In genomic region chr12:75309756-75310155, GRCm38 (mm10) we compare ENCODE assay signal across 9 mouse cellular contexts. TPM values are rescaled to one million over a fixed set of nuclear protein-coding genes. Genes with fewer than 3 reads are reported as not detected.
DNase-seq lines count a peak whose midpoint lies in the region; ATAC-seq lines count a peak whose summit lies in the region.
"Had no signal": no experiment of that assay in that cellular context is flagged by ENCODE, and none has a peak within 500 bp of the region (broad histone marks: within the 10 kb centered on the region; RNA-seq: fewer than 3 reads in every experiment).

No protein-coding gene starts in this region.

- peak overlapping the region; percentile 80 for H3K4me2 ChIP-seq in embryonic facial prominence, embryonic 14.5 days (ENCODE audit: low read depth, low read length)
- peak overlapping the region; percentile 85 for H3K4me2 ChIP-seq in limb, embryonic 13.5 days (replicated peaks)
- H3K4me2 ChIP-seq in neural tube, embryonic 15.5 days, result peak overlapping the region; percentile 31

- H3K27me3 ChIP-seq in embryonic facial prominence, embryonic 14.5 days (replicated peaks; ENCODE audit: control insufficient read depth, insufficient read depth, low read length), result no peaks in the 10 kb centered on the region
- peaks cover 7% of the 10 kb centered on the region; the same call in 1 of the 2 replicates for H3K27me3 ChIP-seq in hindbrain, embryonic 10.5 days (ENCODE audit: insufficient read depth, poor library complexity, severe bottlenecking)
- H3K27me3 ChIP-seq in limb, embryonic 13.5 days, result no peaks in the 10 kb centered on the region
- H3K27me3 ChIP-seq in neural tube, embryonic 15.5 days (replicated peaks), result peaks cover 4% of the 10 kb centered on the region; the same call in 1 of the 2 replicates

- H3K27ac ChIP-seq in embryonic facial prominence, embryonic 14.5 days (replicated peaks; ENCODE audit: low read depth, low read length), result peak overlapping the region; percentile 96; the same call in 1 of the 2 replicates
- H3K27ac ChIP-seq in hindbrain, embryonic 10.5 days, result no peak overlapping the region
- no peak overlapping the region for H3K27ac ChIP-seq in limb, embryonic 13.5 days
- 0 out of 2 replicates have a peak overlapping the region, but pooled peaks have one; percentile 25 for H3K27ac ChIP-seq in neural tube, embryonic 15.5 days (replicated peaks)

- WGBS in embryonic facial prominence, embryonic 14.5 days, result 34% methylated on average over 6 of the region's 6 CpGs
- 53% methylated on average over 6 of the region's 6 CpGs for WGBS in hindbrain, embryonic 10.5 days
- WGBS in limb, embryonic 13.5 days, result 32% methylated on average over 6 of the region's 6 CpGs
- WGBS in neural tube, embryonic 15.5 days, result 51% methylated on average over 6 of the region's 6 CpGs

- DNase-seq in 3T3-L1 (ENCODE audit: low read depth, low spot score), result peak; percentile 75
- DNase-seq in embryonic facial prominence, embryonic 14.5 days (ENCODE audit: low spot score), result peak; percentile 57
- DNase-seq in hindbrain, embryonic 10.5 days (ENCODE audit: low spot score), result peak; percentile 16
- DNase-seq in thymus, postnatal 36 days, result no peak
- DNase-seq in ovary, postnatal 14 days (ENCODE audit: low spot score), result no peak
- DNase-seq in thymus, postnatal 4 days, result no peak

- H3K9ac ChIP-seq in embryonic facial prominence, embryonic 14.5 days (ENCODE audit: low read depth, low read length), result peak overlapping the region; percentile 77; the same call in 1 of the 2 replicates
- H3K9ac ChIP-seq in limb, embryonic 13.5 days, result 0 out of 2 replicates have a peak overlapping the region, but pooled peaks have one; percentile 43
- H3K9ac ChIP-seq in neural tube, embryonic 15.5 days (replicated peaks), result no peak overlapping the region

- H3K9me3 ChIP-seq in embryonic facial prominence, embryonic 14.5 days (ENCODE audit: control insufficient read depth, low read length), result no peaks in the 10 kb centered on the region
- no peaks in the 10 kb centered on the region for H3K9me3 ChIP-seq in hindbrain, embryonic 10.5 days
- no peaks in the 10 kb centered on the region for H3K9me3 ChIP-seq in limb, embryonic 13.5 days
- no peaks in the 10 kb centered on the region for H3K9me3 ChIP-seq in neural tube, embryonic 15.5 days (replicated peaks)

- no peak for ATAC-seq in embryonic facial prominence, embryonic 14.5 days (ENCODE audit: low read depth)
- ATAC-seq in limb, embryonic 13.5 days (ENCODE audit: low FRiP score, low read depth), result no peak
- ATAC-seq in neural tube, embryonic 15.5 days (ENCODE audit: low FRiP score), result no peak
- ATAC-seq: Patski had no signal

- H3K4me3 ChIP-seq in embryonic facial prominence, embryonic 14.5 days (ENCODE audit: low read depth, low read length), result peak overlapping the region; percentile 61
- peak overlapping the region; percentile 24; the same call in 1 of the 2 replicates for H3K4me3 ChIP-seq in hindbrain, embryonic 10.5 days
- H3K4me3 ChIP-seq in limb, embryonic 13.5 days, result peak overlapping the region; percentile 64
- peak overlapping the region; percentile 8; the same call in 1 of the 2 replicates for H3K4me3 ChIP-seq in neural tube, embryonic 15.5 days (replicated peaks)

- H3K36me3 ChIP-seq in embryonic facial prominence, embryonic 14.5 days (ENCODE audit: control insufficient read depth, insufficient read depth, low read length), result no peaks in the 10 kb centered on the region
- H3K36me3 ChIP-seq in hindbrain, embryonic 10.5 days, result no peaks in the 10 kb centered on the region
- H3K36me3 ChIP-seq in limb, embryonic 13.5 days, result no peaks in the 10 kb centered on the region
- no peaks in the 10 kb centered on the region for H3K36me3 ChIP-seq in neural tube, embryonic 15.5 days

- peaks cover 12% of the 10 kb centered on the region; the same call in 1 of the 2 replicates for H3K4me1 ChIP-seq in embryonic facial prominence, embryonic 14.5 days (ENCODE audit: control insufficient read depth, insufficient read depth, low read length)
- H3K4me1 ChIP-seq in hindbrain, embryonic 10.5 days (replicated peaks), result peaks cover 19% of the 10 kb centered on the region
- H3K4me1 ChIP-seq in limb, embryonic 13.5 days, result peaks cover 23% of the 10 kb centered on the region
- H3K4me1 ChIP-seq in neural tube, embryonic 15.5 days, result peaks cover 18% of the 10 kb centered on the region

RNA-seq across cellular contexts. Expression of gene Rhoj, which starts 1.6 kb away (rescaled TPM):
- 85.4 and 97.5 TPM in 2 replicates for polyA plus RNA-seq in embryonic facial prominence, embryonic 14.5 days (2014; fragmentation: Nextera tagmentation; extraction: Ambion mirVana)
- polyA plus RNA-seq in hindbrain, embryonic 10.5 days (2016; fragmentation: Nextera tagmentation; extraction: Ambion mirVana), result 28.0 and 28.5 TPM in 2 replicates
- polyA plus RNA-seq in limb, embryonic 13.5 days (2015; fragmentation: Nextera tagmentation; extraction: Ambion mirVana), result 65.1 and 69.0 TPM in 2 replicates
- polyA plus RNA-seq in neural tube, embryonic 15.5 days (2015; fragmentation: Nextera tagmentation; extraction: Ambion mirVana), result 25.9 and 28.4 TPM in 2 replicates

Comparison
In these comparisons a context has a peak if more than half of its experiments do, and no peak if none do; other contexts are left out.
1. DNase-seq: peak in 3T3-L1 (single experiment), embryonic facial prominence, embryonic 14.5 days (single experiment) and hindbrain, embryonic 10.5 days (single experiment); none in thymus, postnatal 36 days (0 of 2), ovary, postnatal 14 days (single experiment) and thymus, postnatal 4 days (single experiment).
2. H3K27ac ChIP-seq: peak in embryonic facial prominence, embryonic 14.5 days (single experiment) and neural tube, embryonic 15.5 days (single experiment); none in hindbrain, embryonic 10.5 days (single experiment) and limb, embryonic 13.5 days (single experiment).
3. H3K4me2 ChIP-seq: peak in every context shown above with its lines; median percentile 85 in limb, embryonic 13.5 days; 80 in embryonic facial prominence, embryonic 14.5 days; 31 in neural tube, embryonic 15.5 days.
4. H3K4me3 ChIP-seq: peak in every context shown above with its lines; median percentile 64 in limb, embryonic 13.5 days; 61 in embryonic facial prominence, embryonic 14.5 days; 24 in hindbrain, embryonic 10.5 days; 8 in neural tube, embryonic 15.5 days.